Mouse (Mus musculus) testis, postnatal 14 days (tissue): ENCODE results near the gene Dennd2c.
"Not testable (repeated sequence)": the region's sequence is repeated elsewhere in the genome, so short reads cannot be mapped to it uniquely, and the experiment has no call there.

ENCODE experiments used
- DNase-seq: peaks from one replicate; pipeline ENCODE4 v3.0.0; 2021; ENCODE audit warnings: low spot score

Dennd2c gene

GRCm38 (mm10) chr3:103169771-103170170 lies 67.4 kb downstream of the Dennd2c start:
- DNase-seq, result peak; percentile 48

- DNase-seq, result peak; percentile 97
These were observed 69.3 kb downstream of the Dennd2c start, which contains the start of gene Bcas2 for GRCm38 (mm10) chr3:103171505-103172267. Bcas2 (plus strand) TSS chr3:103171655.

- DNase-seq, result no peak
These were observed 70.2 kb downstream of the Dennd2c start for GRCm38 (mm10) chr3:103172615-103173014.

- DNase-seq, result no peak
These were observed 74.3 kb downstream of the Dennd2c start for GRCm38 (mm10) chr3:103176740-103177139.

GRCm38 (mm10) chr3:103179527-103179926 lies 77.1 kb downstream of the Dennd2c start:
- DNase-seq, result no peak

GRCm38 (mm10) chr3:103181171-103181570 lies 78.8 kb downstream of the Dennd2c start:
- DNase-seq, result no peak

- DNase-seq, result no peak
These were observed 80.4 kb downstream of the Dennd2c start for GRCm38 (mm10) chr3:103182821-103183220.

GRCm38 (mm10) chr3:103184467-103184866 lies 82.1 kb downstream of the Dennd2c start:
- DNase-seq, result not testable (repeated sequence)

- no peak for DNase-seq
These were observed 86.0 kb downstream of the Dennd2c start for GRCm38 (mm10) chr3:103188451-103188850.

GRCm38 (mm10) chr3:103188856-103189255 lies 86.5 kb downstream of the Dennd2c start:
- DNase-seq, result no peak

GRCm38 (mm10) chr3:103192161-103192560 lies 89.8 kb downstream of the Dennd2c start:
- DNase-seq, result no peak

- DNase-seq, result no peak
These were observed 90.8 kb downstream of the Dennd2c start for GRCm38 (mm10) chr3:103193186-103193585.

- no peak for DNase-seq
These were observed 94.0 kb downstream of the Dennd2c start for GRCm38 (mm10) chr3:103196320-103196823.

GRCm38 (mm10) chr3:103199386-103199785 lies 97.0 kb downstream of the Dennd2c start:
- no peak for DNase-seq

GRCm38 (mm10) chr3:103201105-103201504 lies 98.7 kb downstream of the Dennd2c start:
- not testable (repeated sequence) for DNase-seq

GRCm38 (mm10) chr3:103203554-103203953 lies 101.2 kb downstream of the Dennd2c start:
- DNase-seq, result no peak

- DNase-seq, result no peak
These were observed 102.0 kb downstream of the Dennd2c start for GRCm38 (mm10) chr3:103204445-103204844.

- DNase-seq, result no peak
These were observed 104.0 kb downstream of the Dennd2c start for GRCm38 (mm10) chr3:103206393-103206792.

GRCm38 (mm10) chr3:103207749-103208148 lies 105.3 kb downstream of the Dennd2c start:
- DNase-seq, result no peak

- no peak for DNase-seq
These were observed 105.8 kb downstream of the Dennd2c start for GRCm38 (mm10) chr3:103208237-103208636.

GRCm38 (mm10) chr3:103211101-103211500 lies 108.7 kb downstream of the Dennd2c start:
- DNase-seq, result no peak

- DNase-seq, result no peak
These were observed 109.7 kb downstream of the Dennd2c start for GRCm38 (mm10) chr3:103212142-103212541.

GRCm38 (mm10) chr3:103213537-103213936 lies 111.1 kb downstream of the Dennd2c start:
- no peak for DNase-seq
